Mouse (Mus musculus) midbrain, embryonic 12.5 days (tissue): ENCODE results near the gene Prkcd. TPM values are rescaled to one million over a fixed set of nuclear protein-coding genes. Genes with fewer than 3 reads are reported as not detected.
"Not testable (repeated sequence)": the region's sequence is repeated elsewhere in the genome, so short reads cannot be mapped to it uniquely, and the experiment has no call there.

Experiments used
- ATAC-seq: fragments of 200-750 bp; cut with Nextera tagmentation; 2 replicates; pipeline ENCODE4 v1.8.0; 2017; ENCODE audit warnings: low read depth, moderate TSS enrichment, moderate library complexity; ENCODE audit not compliant: low FRiP score
- H3K27ac ChIP-seq: fragments of 300-500 bp; sonication (generic); replicated peaks from 2 replicates; pipeline ENCODE4 v1.5.1; 2016; ENCODE audit warnings: mild to moderate bottlenecking
- H3K27me3 ChIP-seq: fragments of 300-500 bp; sonication (generic); 2 replicates; pipeline ENCODE4 v1.6.1; 2016; ENCODE audit warnings: mild to moderate bottlenecking
- H3K36me3 ChIP-seq: fragments of 300-500 bp; sonication (generic); 2 replicates; pipeline ENCODE4 v1.6.1; 2016
- H3K4me1 ChIP-seq: fragments of 300-500 bp; sonication (generic); 2 replicates; pipeline ENCODE4 v1.6.1; 2016
- H3K4me2 ChIP-seq: fragments of 300-500 bp; sonication (generic); replicated peaks from 2 replicates; pipeline ENCODE4 v1.6.1; 2016; ENCODE audit warnings: mild to moderate bottlenecking, moderate library complexity
- H3K4me3 ChIP-seq: fragments of 300-500 bp; sonication (generic); 2 replicates; pipeline ENCODE4 v1.5.1; 2016; ENCODE audit warnings: mild to moderate bottlenecking
- H3K9ac ChIP-seq: fragments of 300-500 bp; sonication (generic); replicated peaks from 2 replicates; pipeline ENCODE4 v1.6.1; 2016; ENCODE audit warnings: mild to moderate bottlenecking, moderate library complexity
- H3K9me3 ChIP-seq: fragments of 300-500 bp; sonication (generic); 2 replicates; pipeline ENCODE4 v1.6.1; 2016; ENCODE audit warnings: mild to moderate bottlenecking
- WGBS: fragments of 180-500 bp; shearing (Covaris S2); methylation state at CpG from one replicate; pipeline ENCODE4 v1.1.7; 2016; 5-methylcytosine and 5-hydroxymethylcytosine counted together
- polyA plus RNA-seq: library from polyadenylated mRNA; unstranded; fragments of >200 nt; fragmentation: Nextera tagmentation; extraction: Ambion mirVana; gene quantifications from 2 replicates; pipeline ENCODE4 v1.2.1, GENCODE M21; 2016

The Prkcd gene
- polyA plus RNA-seq, 1 experiment from 2014 or later, result 26.9 TPM

DNA sequence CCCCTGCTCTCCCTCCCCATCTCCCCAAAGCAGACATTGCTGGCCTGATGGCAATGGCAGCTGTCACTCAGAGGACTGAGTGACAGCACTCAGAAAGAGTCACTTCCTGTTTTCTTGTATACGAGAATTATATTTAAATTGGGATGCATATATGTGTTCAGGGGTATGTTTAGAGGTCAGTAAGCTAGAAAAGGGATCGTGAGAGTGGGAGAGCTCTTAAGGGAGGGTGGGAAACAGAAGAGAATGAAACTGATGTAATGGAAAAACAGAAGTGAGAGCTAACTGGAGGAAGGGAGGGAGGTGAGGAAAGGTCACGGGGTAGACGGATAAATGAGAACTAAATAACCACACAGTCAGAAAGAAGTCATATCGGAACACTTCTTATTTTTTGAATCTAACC is 46.8 kb downstream of the Prkcd start:
- 80% methylated on average over 5 of the region's 5 CpGs for WGBS
- peaks cover 21% of the 10 kb centered on the region for H3K36me3 ChIP-seq
- H3K4me2 ChIP-seq, result no peak overlapping the region
- H3K27ac ChIP-seq, result no peak overlapping the region
- peaks cover 5% of the 10 kb centered on the region for H3K4me1 ChIP-seq
- no peak overlapping the region for H3K9ac ChIP-seq
- H3K27me3 ChIP-seq, result no peaks in the 10 kb centered on the region
- no peak for ATAC-seq
- H3K9me3 ChIP-seq, result no peaks in the 10 kb centered on the region
- H3K4me3 ChIP-seq, result no peak overlapping the region

DNA sequence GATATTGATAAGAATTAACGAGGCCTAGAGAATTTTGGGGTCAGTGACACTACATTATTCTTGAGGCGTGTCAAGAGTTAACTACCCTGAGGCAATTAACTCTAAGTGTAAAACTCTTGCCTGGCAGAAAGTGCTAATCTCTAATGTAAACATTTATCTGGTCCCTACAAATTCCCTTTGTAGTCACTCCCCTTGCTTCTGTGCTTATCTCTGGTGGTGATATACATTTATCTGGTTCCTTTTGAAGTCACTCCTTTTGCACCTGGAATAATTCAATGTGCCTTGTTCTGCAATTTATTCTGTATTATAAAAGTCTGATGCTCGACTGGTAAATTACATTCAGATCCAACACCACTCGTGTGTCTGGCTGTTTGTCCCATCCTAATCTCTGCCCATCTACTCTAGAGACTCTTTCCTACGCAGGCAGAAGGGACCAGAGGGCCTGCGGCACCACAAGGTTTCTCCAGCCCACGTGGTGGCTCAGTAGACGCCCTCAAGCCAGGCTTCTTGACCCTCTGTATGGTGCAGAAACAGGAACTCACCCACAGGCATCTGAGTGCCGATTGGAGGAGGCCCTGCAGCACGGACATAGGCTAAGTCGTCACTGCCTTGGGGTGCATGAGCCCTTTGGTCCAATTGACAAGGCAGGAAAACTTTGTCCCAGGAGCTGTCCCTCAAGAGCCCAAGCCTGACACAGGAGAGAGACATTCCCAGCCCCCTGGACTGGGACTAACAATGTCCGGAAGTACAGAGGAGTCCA is 48.5 kb downstream of the Prkcd start:
- ATAC-seq, H3K4me1 ChIP-seq, H3K27me3 ChIP-seq, H3K4me2 ChIP-seq, H3K9me3 ChIP-seq, H3K27ac ChIP-seq, H3K9ac ChIP-seq, H3K4me3 ChIP-seq: not testable (repeated sequence)
- peaks cover 36% of the 10 kb centered on the region for H3K36me3 ChIP-seq
- 51% methylated on average over 10 of the region's 12 CpGs for WGBS

DNA sequence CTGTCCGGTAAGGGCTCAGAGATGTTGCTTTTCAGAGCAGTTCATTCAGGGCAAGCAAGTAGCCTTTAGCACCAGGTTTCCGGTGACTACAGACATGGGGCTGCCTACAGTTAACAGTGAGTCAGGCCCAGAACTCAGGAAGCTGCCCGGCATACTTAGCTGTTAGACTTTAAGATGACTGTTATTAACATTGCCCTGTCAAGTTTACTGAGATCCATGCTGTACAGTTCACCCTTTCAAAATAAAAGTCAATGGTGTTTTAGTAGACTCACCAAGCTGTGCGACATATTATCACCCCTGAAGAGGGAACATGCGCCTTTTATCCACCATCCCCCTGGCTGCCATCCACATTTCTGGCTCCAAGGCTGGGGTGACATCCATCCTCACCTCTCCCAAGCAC is 49.8 kb downstream of the Prkcd start:
- 81% methylated on average over 5 of the region's 5 CpGs for WGBS
- no peak overlapping the region for H3K4me2 ChIP-seq
- H3K27me3 ChIP-seq, result no peaks in the 10 kb centered on the region
- no peak overlapping the region for H3K27ac ChIP-seq
- H3K9me3 ChIP-seq, result no peaks in the 10 kb centered on the region
- peaks cover 4% of the 10 kb centered on the region; the same call in 1 of the 2 replicates for H3K4me1 ChIP-seq
- H3K9ac ChIP-seq, result no peak overlapping the region
- no peak for ATAC-seq
- peaks cover 48% of the 10 kb centered on the region for H3K36me3 ChIP-seq
- no peak overlapping the region for H3K4me3 ChIP-seq

DNA sequence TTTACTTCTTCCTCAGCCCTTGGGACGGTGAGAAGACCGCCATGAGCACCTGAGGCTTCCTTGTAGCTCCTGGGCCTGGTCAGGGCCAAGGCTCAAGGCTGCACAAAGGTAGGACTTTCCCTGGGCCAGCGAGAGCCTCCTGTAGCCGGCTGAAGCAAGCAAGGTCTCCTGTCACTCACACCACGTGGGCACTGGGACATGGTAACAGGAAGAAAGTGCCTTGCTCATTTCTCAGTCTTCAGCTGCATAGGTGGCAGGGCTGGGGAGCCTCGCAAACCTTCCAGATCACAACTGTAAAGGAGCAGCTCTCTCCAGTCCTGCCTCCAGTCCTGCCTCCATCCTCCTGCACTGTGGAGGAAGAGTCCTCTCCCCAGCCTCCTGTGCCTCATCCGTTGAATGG is 50.2 kb downstream of the Prkcd start:
- ATAC-seq, result no peak
- Histone ChIP-seq H3K4me3 (no peak overlapping the region), H3K9ac (no peak overlapping the region), H3K36me3 (peaks cover 53% of the 10 kb centered on the region), H3K9me3 (no peaks in the 10 kb centered on the region), H3K27me3 (no peaks in the 10 kb centered on the region), H3K4me2 (no peak overlapping the region), H3K4me1 (peaks cover 4% of the 10 kb centered on the region; the same call in 1 of the 2 replicates), H3K27ac (no peak overlapping the region)
- 84% methylated on average over 7 of the region's 7 CpGs for WGBS

DNA sequence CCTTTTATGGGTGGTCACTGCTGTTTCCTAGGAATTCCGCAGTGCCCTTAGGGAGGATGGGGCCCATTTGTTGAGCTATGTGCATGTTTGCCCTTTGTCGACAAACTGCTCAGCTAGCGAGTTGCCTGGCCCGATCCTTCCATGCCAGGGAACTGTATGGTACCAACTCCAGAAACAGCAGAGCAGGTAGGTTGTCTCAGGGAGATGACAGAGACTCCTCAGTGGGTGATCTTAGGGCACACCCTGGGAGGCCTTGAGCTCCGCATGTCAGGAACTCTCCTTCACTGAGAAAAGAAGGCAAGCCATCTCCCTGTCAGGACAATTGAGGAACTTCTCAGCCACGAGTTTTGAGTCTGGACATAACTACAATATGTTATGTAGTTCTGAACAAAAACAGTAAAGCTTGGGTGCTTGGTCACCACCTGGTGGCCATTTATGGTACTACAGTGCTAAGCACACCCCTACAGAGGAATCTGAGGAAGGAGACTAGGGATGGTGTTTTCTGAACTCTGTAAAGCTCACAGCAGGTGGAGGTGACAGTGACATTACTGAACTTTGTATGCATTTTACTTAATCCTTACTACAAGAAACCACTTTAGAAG is 51.9 kb downstream of the Prkcd start:
- no peaks in the 10 kb centered on the region for H3K27me3 ChIP-seq
- ATAC-seq, result no peak
- H3K4me3 ChIP-seq, result no peak overlapping the region
- H3K36me3 ChIP-seq, result peaks cover 68% of the 10 kb centered on the region
- 69% methylated on average over 6 of the region's 6 CpGs for WGBS
- H3K4me2 ChIP-seq, result no peak overlapping the region
- H3K4me1 ChIP-seq, result no peaks in the 10 kb centered on the region
- H3K9ac ChIP-seq, result no peak overlapping the region
- peak overlapping the region; percentile 25; the same call in 1 of the 2 replicates for H3K27ac ChIP-seq
- no peaks in the 10 kb centered on the region for H3K9me3 ChIP-seq

DNA sequence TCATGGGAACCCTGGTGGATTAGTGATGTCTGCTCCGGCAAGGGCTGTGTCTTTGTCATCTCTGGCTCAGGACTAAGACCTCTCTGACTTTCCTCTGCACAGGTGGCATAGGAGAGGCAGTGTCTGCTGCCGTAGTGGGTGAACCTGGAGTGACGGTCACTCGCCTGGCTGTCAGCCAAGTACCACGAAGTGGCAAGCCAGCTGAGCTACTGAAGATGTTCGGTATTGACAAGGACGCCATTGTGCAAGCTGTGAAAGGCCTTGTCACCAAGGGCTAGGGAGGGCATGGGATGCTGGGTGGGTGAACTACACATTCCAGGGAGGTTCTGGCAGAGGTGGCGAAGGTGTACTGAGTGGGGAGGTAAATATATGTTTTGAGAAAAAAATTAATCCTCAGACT is 52.8 kb downstream of the Prkcd start:
- H3K4me1 ChIP-seq, result no peaks in the 10 kb centered on the region
- 84% methylated on average over 8 of the region's 8 CpGs for whole genome bisulfite sequencing
- no peak overlapping the region for H3K27ac ChIP-seq
- no peak overlapping the region for H3K4me3 ChIP-seq
- peaks cover 76% of the 10 kb centered on the region for H3K36me3 ChIP-seq
- H3K4me2 ChIP-seq, result no peak overlapping the region
- no peaks in the 10 kb centered on the region for H3K27me3 ChIP-seq
- no peak for ATAC-seq
- H3K9ac ChIP-seq, result no peak overlapping the region
- no peaks in the 10 kb centered on the region for H3K9me3 ChIP-seq

DNA sequence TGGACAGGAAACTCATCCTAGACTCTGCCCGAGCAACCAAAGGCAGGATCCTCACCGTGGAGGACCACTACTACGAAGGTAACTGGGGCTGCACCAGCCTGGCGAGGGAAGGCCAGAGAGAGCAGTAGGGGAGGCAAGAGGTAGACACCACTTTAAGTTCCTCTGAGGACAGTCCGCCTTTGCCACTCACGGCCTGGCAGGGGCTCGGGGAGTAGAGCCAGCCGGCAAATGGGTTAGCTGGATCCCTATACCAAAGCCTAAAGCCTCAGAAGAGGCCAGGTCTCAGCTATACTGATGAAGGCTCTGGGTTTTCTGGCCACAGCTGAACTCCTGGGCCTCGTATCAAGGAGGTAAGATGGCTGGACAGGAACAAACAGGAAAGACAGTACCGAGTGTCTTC is 53.8 kb downstream of the Prkcd start:
- Histone ChIP-seq H3K9me3 (no peaks in the 10 kb centered on the region), H3K27ac (no peak overlapping the region; the same call in 1 of the 2 replicates), H3K4me3 (no peak overlapping the region), H3K4me1 (no peaks in the 10 kb centered on the region), H3K27me3 (no peaks in the 10 kb centered on the region), H3K9ac (no peak overlapping the region), H3K4me2 (no peak overlapping the region), H3K36me3 (peaks cover 85% of the 10 kb centered on the region)
- WGBS, result 88% methylated on average over 10 of the region's 10 CpGs
- ATAC-seq, result no peak

DNA sequence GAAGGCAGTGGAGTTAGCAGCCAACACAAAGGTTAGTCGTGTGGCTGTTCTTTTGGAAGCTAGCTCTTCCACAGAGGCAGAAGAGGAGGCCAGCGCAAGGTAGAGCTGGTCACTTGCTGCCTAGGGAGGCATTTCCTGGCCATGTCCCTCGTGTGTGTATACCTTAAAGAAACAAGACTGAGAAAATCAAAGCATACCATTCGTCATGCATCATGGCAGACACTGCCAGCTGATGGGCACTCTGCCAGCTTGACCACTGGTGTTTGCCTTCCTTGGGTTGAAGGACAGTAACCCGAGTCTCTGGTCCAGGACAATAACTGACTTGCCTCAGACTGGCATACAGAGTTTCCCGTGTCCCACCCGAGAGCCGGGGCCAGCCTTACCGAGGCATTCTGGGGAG is 55.7 kb downstream of the Prkcd start:
- WGBS, result 92% methylated on average over 9 of the region's 9 CpGs
- no peaks in the 10 kb centered on the region for H3K4me1 ChIP-seq
- no peaks in the 10 kb centered on the region for H3K9me3 ChIP-seq
- H3K27me3 ChIP-seq, result no peaks in the 10 kb centered on the region
- no peak overlapping the region for H3K27ac ChIP-seq
- no peak for ATAC-seq
- H3K4me3 ChIP-seq, result no peak overlapping the region
- H3K9ac ChIP-seq, result no peak overlapping the region
- H3K4me2 ChIP-seq, result no peak overlapping the region
- peaks cover 92% of the 10 kb centered on the region for H3K36me3 ChIP-seq

DNA sequence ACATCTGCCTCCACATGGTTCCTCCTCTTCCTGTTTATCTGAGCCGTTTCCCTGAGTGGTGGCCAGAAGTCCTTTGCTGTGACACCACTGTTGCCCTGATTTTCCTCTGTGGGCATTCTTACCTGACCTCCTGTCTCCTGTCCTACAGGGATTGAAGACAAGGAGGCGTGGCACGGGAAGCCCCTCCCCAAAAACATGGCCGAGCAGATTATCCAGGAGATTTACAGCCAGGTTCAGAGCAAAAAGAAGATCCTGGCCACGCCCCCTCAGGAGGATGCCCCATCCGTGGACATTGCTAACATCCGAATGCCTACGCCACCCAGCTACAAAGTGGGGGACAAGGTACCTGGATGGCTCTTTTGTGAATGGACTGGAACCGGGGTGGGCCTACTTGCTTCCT is 58.0 kb downstream of the Prkcd start:
- H3K4me1 ChIP-seq, result no peaks in the 10 kb centered on the region
- H3K4me2 ChIP-seq, result no peak overlapping the region
- no peak overlapping the region for H3K4me3 ChIP-seq
- H3K27me3 ChIP-seq, result no peaks in the 10 kb centered on the region
- ATAC-seq, result no peak
- H3K9ac ChIP-seq, result no peak overlapping the region
- no peak overlapping the region for H3K27ac ChIP-seq
- WGBS, result 94% methylated on average over 9 of the region's 9 CpGs
- peaks cover 92% of the 10 kb centered on the region for H3K36me3 ChIP-seq
- no peaks in the 10 kb centered on the region for H3K9me3 ChIP-seq

DNA sequence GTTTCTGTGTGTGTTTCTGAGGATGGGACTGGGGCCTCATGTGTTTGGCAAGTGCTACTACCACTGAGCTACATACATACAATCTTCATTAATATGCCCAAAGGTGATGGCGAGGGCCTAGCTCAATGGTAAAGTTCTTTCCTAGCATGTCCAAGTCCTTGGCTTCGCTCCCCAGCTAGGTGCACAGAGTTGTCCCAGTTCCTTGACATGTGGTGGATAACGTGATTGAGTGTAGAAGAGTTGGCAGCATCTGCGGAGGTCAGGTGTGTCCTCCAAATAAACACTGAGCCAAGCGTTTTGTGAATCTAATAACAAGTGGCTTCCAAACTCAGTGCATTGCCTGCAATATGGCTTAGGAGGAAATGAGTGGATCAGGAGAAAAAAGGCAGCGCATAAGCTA is 59.7 kb downstream of the Prkcd start:
- H3K36me3 ChIP-seq, result peaks cover 81% of the 10 kb centered on the region
- H3K4me3 ChIP-seq, result no peak overlapping the region
- H3K27ac ChIP-seq, result no peak overlapping the region
- ATAC-seq, result no peak
- H3K4me2 ChIP-seq, result no peak overlapping the region
- H3K9ac ChIP-seq, result no peak overlapping the region
- 95% methylated on average over 6 of the region's 6 CpGs for WGBS
- H3K9me3 ChIP-seq, result no peaks in the 10 kb centered on the region
- peaks cover 6% of the 10 kb centered on the region; the same call in 1 of the 2 replicates for H3K4me1 ChIP-seq
- no peaks in the 10 kb centered on the region for H3K27me3 ChIP-seq

DNA sequence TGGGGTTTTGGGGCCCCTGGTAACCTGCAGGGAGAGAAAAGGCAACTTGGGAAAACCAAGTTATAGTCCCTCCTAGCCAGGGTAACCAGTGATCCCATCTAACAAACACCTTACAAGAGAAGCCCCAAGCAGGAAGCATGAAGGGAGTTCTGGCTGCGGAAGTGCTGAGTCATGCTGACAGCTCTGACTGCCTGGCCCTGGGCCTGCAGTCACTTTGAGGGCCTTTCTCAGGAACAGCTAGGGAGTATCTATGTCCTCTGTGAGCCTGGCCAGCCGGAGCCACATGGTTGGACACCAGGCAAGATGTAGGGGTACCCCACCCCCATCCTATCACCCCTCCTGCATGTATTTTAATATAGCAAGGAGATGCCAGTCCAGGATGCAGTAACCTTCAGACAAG is 61.6 kb downstream of the Prkcd start:
- no peak overlapping the region for H3K4me3 ChIP-seq
- no peak overlapping the region for H3K9ac ChIP-seq
- H3K4me1 ChIP-seq, result peaks cover 10% of the 10 kb centered on the region; the same call in 1 of the 2 replicates
- no peaks in the 10 kb centered on the region for H3K27me3 ChIP-seq
- no peak overlapping the region for H3K27ac ChIP-seq
- H3K4me2 ChIP-seq, result no peak overlapping the region
- no peak for ATAC-seq
- 98% methylated on average over 2 of the region's 2 CpGs for WGBS
- peaks cover 82% of the 10 kb centered on the region for H3K36me3 ChIP-seq
- H3K9me3 ChIP-seq, result no peaks in the 10 kb centered on the region

DNA sequence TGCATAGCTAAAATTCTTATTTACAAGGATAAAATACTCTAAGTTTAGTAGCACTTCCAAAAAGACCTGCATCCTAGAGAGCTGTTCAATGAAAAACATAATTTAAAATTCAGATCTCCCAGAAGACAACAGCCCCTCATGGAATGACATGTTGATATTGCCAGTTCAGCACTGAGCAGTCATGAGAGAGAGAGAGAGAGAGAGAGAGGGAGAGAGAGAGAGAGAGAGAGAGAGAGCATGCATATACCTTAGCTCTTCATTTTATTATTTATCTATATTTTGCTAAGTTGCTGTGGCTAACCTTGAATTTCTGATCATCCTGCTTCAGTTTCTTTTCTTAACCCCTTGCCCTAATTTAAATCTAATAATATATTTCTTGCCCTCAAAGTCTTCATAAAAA is 63.7 kb downstream of the Prkcd start:
- no peak overlapping the region for H3K27ac ChIP-seq
- H3K27me3 ChIP-seq, result no peaks in the 10 kb centered on the region
- H3K4me3 ChIP-seq, result no peak overlapping the region
- H3K36me3 ChIP-seq, result peaks cover 83% of the 10 kb centered on the region
- ATAC-seq, result no peak
- no peak overlapping the region for H3K4me2 ChIP-seq
- H3K4me1 ChIP-seq, result peaks cover 10% of the 10 kb centered on the region; the same call in 1 of the 2 replicates
- H3K9me3 ChIP-seq, result no peaks in the 10 kb centered on the region
- H3K9ac ChIP-seq, result no peak overlapping the region
